Mouse (Mus musculus) olfactory bulb, adult 2 months (tissue): ENCODE measurements around the gene Aurka. TPM values are rescaled to one million over a fixed set of nuclear protein-coding genes. Genes with fewer than 3 reads are reported as not detected.

Experiments
- H3K27ac ChIP-seq: fragments of 200-500 bp; 2 replicates; pipeline ENCODE4 v1.5.1; 2012; ENCODE audit warnings: low read depth, low read length; ENCODE audit not compliant: insufficient read depth
- H3K4me1 ChIP-seq: fragments of 200-500 bp; 2 replicates; pipeline ENCODE4 v1.6.1; 2012; ENCODE audit warnings: low read length; ENCODE audit not compliant: control insufficient read depth, insufficient read depth
- H3K4me3 ChIP-seq: fragments of 200-500 bp; 2 replicates; pipeline ENCODE4 v1.5.1; 2012; ENCODE audit warnings: mild to moderate bottlenecking, low read depth, low read length, moderate library complexity; ENCODE audit not compliant: insufficient read depth
- CTCF ChIP-seq: fragments of 200-500 bp; IDR thresholded peaks from 2 replicates; pipeline ENCODE4 v1.5.1; 2012; ENCODE audit warnings: low read depth, mild to moderate bottlenecking, low read length, moderate library complexity; ENCODE audit not compliant: insufficient read depth
- POLR2A ChIP-seq: fragments of 200-500 bp; IDR thresholded peaks from 2 replicates; pipeline ENCODE4 v1.6.1; 2012; ENCODE audit warnings: mild to moderate bottlenecking, low read depth, low read length, moderate library complexity; ENCODE audit not compliant: insufficient read depth
- WGBS: fragments of 180-500 bp; shearing (Covaris S2); methylation state at CpG from one replicate; pipeline ENCODE4 v1.1.7; 2018; 5-methylcytosine and 5-hydroxymethylcytosine counted together
- polyA plus RNA-seq: library from polyadenylated mRNA; stranded (reverse); fragments of >200 nt; gene quantifications from 2 replicates; pipeline ENCODE4 v1.2.4, GENCODE M21; 2012; ENCODE audit warnings: low replicate concordance; ENCODE audit not compliant: missing spikeins, insufficient read depth, insufficient read length

The Aurka gene
- polyA plus RNA-seq = not detected in 2 replicates

DNA sequence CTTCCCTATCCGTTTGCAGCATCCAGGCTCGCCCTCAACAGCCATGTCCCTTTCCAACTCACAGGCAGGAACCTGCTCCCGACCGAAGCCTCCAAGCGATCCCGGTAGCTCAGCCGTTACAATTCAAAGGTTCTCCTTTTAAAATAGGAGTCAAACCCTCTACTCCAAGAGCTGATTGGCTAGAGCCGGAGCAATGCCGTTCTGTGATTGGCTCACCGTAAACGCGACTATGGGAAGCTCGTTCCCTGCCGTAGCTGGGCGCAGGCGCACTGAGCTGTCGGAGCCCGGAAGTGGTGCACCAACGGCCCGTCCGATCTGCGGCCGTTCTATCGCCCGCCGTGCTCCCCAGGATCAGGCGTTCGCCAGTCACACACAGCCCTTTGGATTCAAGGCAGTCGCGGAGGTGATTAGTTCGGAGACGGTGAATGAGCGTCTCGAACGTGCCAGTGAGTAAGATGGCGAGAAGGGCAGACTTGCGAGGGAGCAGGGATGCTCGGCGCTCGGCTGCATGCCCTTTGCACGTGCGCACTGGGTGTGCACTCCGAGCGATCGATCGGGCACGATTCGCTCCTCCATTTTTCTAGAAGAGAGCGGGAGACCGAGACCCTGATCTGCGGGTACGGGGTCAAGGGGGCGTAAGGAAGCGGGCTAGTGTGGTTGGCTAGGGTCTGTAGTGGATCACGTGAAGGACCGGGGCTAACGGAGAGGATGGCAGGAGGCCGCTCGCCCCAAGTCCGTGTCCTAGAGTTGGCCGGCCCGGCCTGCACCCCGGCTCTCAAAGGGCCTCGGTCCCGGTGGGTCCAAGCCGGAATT, at the start of gene Aurka, which contains the start of gene Cstf1:
TSS of gene Aurka (minus strand) at position 125 of the 813 bp plus-strand sequence.
TSS of gene Cstf1 (plus strand) at position 271 of the 813 bp plus-strand sequence.
- under 1% methylated on average over 66 of the region's 66 CpGs for WGBS
- Histone ChIP-seq H3K27ac (peak within 1 kb of the TSS; percentile 97), H3K4me3 (peak within 1 kb of the TSS; percentile 90), H3K4me1 (peaks cover 4% of the 10 kb centered on the region)
- TF ChIP-seq POLR2A = peak; percentile 55
- no peak for TF ChIP-seq CTCF

GRCm38 (mm10) chr2:172418208-172418607, 47.9 kb upstream of the Aurka start:
- Histone ChIP-seq H3K4me3 (no peak overlapping the region), H3K4me1 (0 out of 2 replicates have a peak, but pooled peaks cover 3% of the 10 kb centered on the region), H3K27ac (no peak overlapping the region)
- TF ChIP-seq POLR2A (no peak), CTCF (no peak)
- 93% methylated on average over 5 of the region's 5 CpGs for WGBS

GRCm38 (mm10) chr2:172416876-172417275, 46.5 kb upstream of the Aurka start:
- 89% methylated on average over 5 of the region's 5 CpGs for WGBS
- TF ChIP-seq POLR2A = no peak
- TF ChIP-seq CTCF = no peak
- Histone ChIP-seq H3K27ac (no peak overlapping the region), H3K4me1 (peaks cover 5% of the 10 kb centered on the region; the same call in 1 of the 2 replicates), H3K4me3 (no peak overlapping the region)

DNA sequence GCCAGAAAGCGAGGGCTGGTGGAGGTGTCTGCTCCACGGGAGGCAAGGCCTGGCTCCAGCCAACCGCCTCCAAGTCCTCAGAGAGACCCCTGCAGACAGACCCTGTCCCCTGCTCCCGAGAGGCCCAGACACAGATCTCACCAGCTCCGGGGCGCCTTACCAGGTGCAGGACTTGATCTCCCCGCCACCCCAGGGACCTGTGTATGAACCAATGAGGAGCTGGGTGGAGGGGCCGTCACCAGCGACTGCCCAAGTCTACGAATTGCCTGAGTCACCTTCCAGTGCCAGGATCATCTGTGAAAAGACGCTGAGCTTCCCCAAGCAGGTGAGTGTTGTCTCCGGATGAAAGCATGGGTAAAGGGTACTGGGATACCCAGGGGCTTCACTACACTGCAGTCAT, 45.9 kb upstream of the Aurka start:
- H3K27ac ChIP-seq = no peak overlapping the region
- H3K4me3 ChIP-seq = no peak overlapping the region
- H3K4me1 ChIP-seq = peaks cover 8% of the 10 kb centered on the region; the same call in 1 of the 2 replicates
- WGBS = 72% methylated on average over 12 of the region's 12 CpGs
- no peak for TF ChIP-seq POLR2A
- TF ChIP-seq CTCF = no peak

- Histone ChIP-seq H3K4me1 (peaks cover 13% of the 10 kb centered on the region; the same call in 1 of the 2 replicates), H3K4me3 (no peak overlapping the region)
- WGBS = 66% methylated on average over 5 of the region's 5 CpGs
These were observed 43.6 kb upstream of the Aurka start for GRCm38 (mm10) chr2:172413894-172414293.

DNA sequence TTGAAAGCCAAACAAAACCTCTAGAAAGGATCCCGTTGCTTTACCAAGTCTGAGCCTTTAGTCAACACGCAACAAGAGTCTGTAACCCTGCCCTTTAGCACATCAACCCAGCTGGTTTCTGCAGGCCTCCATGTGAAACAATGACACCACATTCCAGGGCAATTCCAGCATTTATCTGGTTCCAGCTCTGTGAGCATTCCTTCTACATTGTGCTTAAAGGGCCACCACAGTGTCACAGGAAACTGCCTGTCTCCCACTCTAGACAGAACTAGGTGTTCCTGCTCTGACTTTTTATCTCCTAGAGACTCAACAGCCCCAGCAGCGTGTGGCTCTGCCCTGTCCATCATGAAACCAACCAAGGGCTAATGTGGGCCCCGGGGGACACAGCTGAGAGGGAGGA, 42.9 kb upstream of the Aurka start:
- H3K27ac ChIP-seq = no peak overlapping the region
- TF ChIP-seq CTCF = no peak
- 52% methylated on average over 4 of the region's 4 CpGs for WGBS
- no peak overlapping the region for H3K4me3 ChIP-seq
- H3K4me1 ChIP-seq = peaks cover 15% of the 10 kb centered on the region; the same call in 1 of the 2 replicates

More at GRCm38 (mm10) chr2:172413894-172414293, 43.6 kb upstream of the Aurka start:
- TF ChIP-seq CTCF (no peak), POLR2A (no peak)
- H3K27ac ChIP-seq = no peak overlapping the region

GRCm38 (mm10) chr2:172412454-172412853, 42.1 kb upstream of the Aurka start:
- TF ChIP-seq POLR2A (no peak), CTCF (no peak)
- WGBS = 11% methylated on average over 9 of the region's 9 CpGs
- no peak overlapping the region for H3K27ac ChIP-seq

GRCm38 (mm10) chr2:172411091-172411490, 40.8 kb upstream of the Aurka start:
- Histone ChIP-seq H3K27ac (no peak overlapping the region), H3K4me1 (peaks cover 15% of the 10 kb centered on the region; the same call in 1 of the 2 replicates), H3K4me3 (no peak overlapping the region)
- WGBS = 62% methylated on average over 11 of the region's 11 CpGs
- TF ChIP-seq CTCF (no peak), POLR2A (no peak)

More at GRCm38 (mm10) chr2:172412454-172412853, 42.1 kb upstream of the Aurka start:
- Histone ChIP-seq H3K4me3 (no peak overlapping the region), H3K4me1 (peaks cover 15% of the 10 kb centered on the region; the same call in 1 of the 2 replicates)

DNA sequence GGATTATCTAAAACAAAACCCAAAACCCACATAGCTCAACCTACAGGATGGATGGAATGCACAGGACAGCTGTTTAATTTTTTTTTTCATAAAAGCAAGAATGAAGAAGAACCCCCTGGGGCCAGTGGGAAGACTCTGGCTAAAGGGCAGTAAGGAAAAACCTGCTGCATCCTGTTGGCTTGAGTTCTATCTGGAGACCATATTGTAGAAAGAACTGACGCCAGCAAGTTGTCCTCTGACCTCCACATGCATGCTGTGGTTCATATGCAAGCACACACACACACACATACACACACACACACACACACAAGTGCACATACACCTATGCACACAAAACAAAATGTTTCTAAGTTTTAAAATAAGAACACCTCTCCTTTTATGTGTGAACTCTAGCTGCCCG, 40.4 kb upstream of the Aurka start:
- TF ChIP-seq POLR2A (no peak), CTCF (no peak)
- 89% methylated on average over 2 of the region's 2 CpGs for WGBS

More for the DNA sequence above, 40.4 kb upstream of the Aurka start:
- Histone ChIP-seq H3K4me3 (no peak overlapping the region), H3K4me1 (peaks cover 15% of the 10 kb centered on the region; the same call in 1 of the 2 replicates), H3K27ac (no peak overlapping the region)
